Mouse (Mus musculus): ENCODE measurements around the gene Prdm10. TPM values are rescaled to one million over a fixed set of nuclear protein-coding genes. Genes with fewer than 3 reads are reported as not detected.

Gene Prdm10
- polyA plus RNA-seq, 1 experiment, result 30.2 TPM

GRCm38 (mm10) chr9:31422143-31422542 lies 141.8 kb downstream of the Prdm10 start:
- TF ChIP-seq CTCF (IDR thresholded peaks at IDR 0.05; ENCODE audit: borderline replicate concordance, extremely low read depth, insufficient read depth, insufficient read length), result no peak
- TF ChIP-seq POLR2A (IDR thresholded peaks at IDR 0.05; ENCODE audit: borderline replicate concordance, extremely low read depth, insufficient read depth, insufficient read length, poor library complexity, severe bottlenecking), result no peak

GRCm38 (mm10) chr9:31428971-31429370 lies 148.6 kb downstream of the Prdm10 start:
- no peak for TF ChIP-seq CTCF (IDR thresholded peaks at IDR 0.05; ENCODE audit: borderline replicate concordance, extremely low read depth, insufficient read depth, insufficient read length)
- DNase-seq (ENCODE audit: low read depth), result no peak

More at GRCm38 (mm10) chr9:31422143-31422542, 141.8 kb downstream of the Prdm10 start:
- no peak for DNase-seq (ENCODE audit: low read depth)

- TF ChIP-seq CTCF (IDR thresholded peaks at IDR 0.05; ENCODE audit: borderline replicate concordance, extremely low read depth, insufficient read depth, insufficient read length) (no peak), POLR2A (IDR thresholded peaks at IDR 0.05; ENCODE audit: borderline replicate concordance, extremely low read depth, insufficient read depth, insufficient read length, poor library complexity, severe bottlenecking) (no peak)
- no peak for DNase-seq (ENCODE audit: low read depth)
Measured at GRCm38 (mm10) chr9:31430011-31430410, 149.7 kb downstream of the Prdm10 start.

Other genes with a start within 250 kb of the Prdm10 start
- 6.1 and 8.5 TPM in 2 replicates for gene Zbtb44, start 249.9 kb upstream of the Prdm10 start, polyA plus RNA-seq (2012; rRNA removed)
- gene St14, start 148.7 kb upstream of the Prdm10 start, polyA plus RNA-seq (2012; rRNA removed), result 1.00 and 1.7 TPM in 2 replicates
- gene Aplp2, start 68.7 kb upstream of the Prdm10 start, polyA plus RNA-seq (2012; rRNA removed), result 307 and 363 TPM in 2 replicates
- gene Nfrkb, start 105.7 kb downstream of the Prdm10 start, polyA plus RNA-seq (2012; rRNA removed), result 36.4 and 42.3 TPM in 2 replicates
- 0.06 and 0.07 TPM in 2 replicates for gene Tmem45b, start 183.9 kb downstream of the Prdm10 start, polyA plus RNA-seq (2012; rRNA removed)

Data from brain, embryonic 14.5 days (tissue).